Mouse (Mus musculus): ENCODE data around the gene Noct. TPM values are rescaled to one million over a fixed set of nuclear protein-coding genes. Genes with fewer than 3 reads are reported as not detected.

Gene Noct
- polyA plus RNA-seq, 2 experiments, result 19.0 to 25.5 TPM

GRCm38 (mm10) chr3:51219213-51219612 lies 5.0 kb upstream of the Noct start:
- Histone ChIP-seq H3K4me1 (replicated peaks; ENCODE audit: control insufficient read depth in 2 of 2, insufficient read depth in 2 of 2, low read length in 1 of 2) (peaks cover 6 to 8% of the 10 kb centered on the region in 2 experiments), H3K4me2 (ENCODE audit: low read depth) (no peak overlapping the region), H3K36me3 (replicated peaks; ENCODE audit: control insufficient read depth, insufficient read depth, low read depth) (no peaks in the 10 kb centered on the region), H3K4me3 (ENCODE audit: insufficient read depth in 1 of 2, low read depth in 2 of 2, low read length in 2 of 2) (no peak overlapping the region), H3K9ac (replicated peaks) (no peak overlapping the region), H3K27ac (no peak overlapping the region), H3K9me3 (ENCODE audit: control insufficient read depth, low read length) (no peaks in the 10 kb centered on the region), H3K27me3 (ENCODE audit: control insufficient read depth, insufficient read depth, low read length) (no peaks in the 10 kb centered on the region; the same call in 1 of the 2 replicates)
- no peak for TF ChIP-seq EP300 (IDR thresholded peaks at IDR 0.05; ENCODE audit: low read depth)
- no peak for TF ChIP-seq CTCF (IDR thresholded peaks at IDR 0.05; ENCODE audit: low read depth)
- 78% methylated on average over 5 of the region's 5 CpGs for WGBS (ENCODE audit: insufficient replicate concordance)
- DNase-seq (ENCODE audit: low read depth in 3 of 3, low spot score in 3 of 3) (no peak), ATAC-seq (ENCODE audit: insufficient read depth) (no peak)

GRCm38 (mm10) chr3:51220846-51221245 lies 3.4 kb upstream of the Noct start:
- Histone ChIP-seq H3K27me3 (ENCODE audit: control insufficient read depth, insufficient read depth, low read length) (no peaks in the 10 kb centered on the region; the same call in 1 of the 2 replicates), H3K9ac (replicated peaks) (no peak overlapping the region), H3K4me2 (ENCODE audit: low read depth) (no peak overlapping the region), H3K9me3 (ENCODE audit: control insufficient read depth, low read length) (no peaks in the 10 kb centered on the region), H3K36me3 (replicated peaks; ENCODE audit: control insufficient read depth, insufficient read depth, low read depth) (no peaks in the 10 kb centered on the region), H3K4me3 (ENCODE audit: insufficient read depth in 1 of 2, low read depth in 2 of 2, low read length in 2 of 2) (no peak overlapping the region), H3K27ac (no peak overlapping the region), H3K4me1 (replicated peaks; ENCODE audit: control insufficient read depth in 2 of 2, insufficient read depth in 2 of 2, low read length in 1 of 2) (peaks cover 6 to 8% of the 10 kb centered on the region in 2 experiments)
- no peak for DNase-seq (ENCODE audit: low read depth in 3 of 3, low spot score in 3 of 3)
- 19% methylated on average over 4 of the region's 4 CpGs for WGBS (ENCODE audit: insufficient replicate concordance)
- no peak for TF ChIP-seq CTCF (IDR thresholded peaks at IDR 0.05; ENCODE audit: low read depth)
- no peak for TF ChIP-seq EP300 (IDR thresholded peaks at IDR 0.05; ENCODE audit: low read depth)
- ATAC-seq (ENCODE audit: insufficient read depth), result no peak

- 67% methylated on average over 8 of the region's 8 CpGs for WGBS (ENCODE audit: insufficient replicate concordance)
Observed at GRCm38 (mm10) chr3:51221847-51222246, 2.4 kb upstream of the Noct start.

GRCm38 (mm10) chr3:51222302-51222701 lies 1.9 kb upstream of the Noct start:
- Histone ChIP-seq H3K27ac (no peak overlapping the region), H3K4me1 (replicated peaks; ENCODE audit: control insufficient read depth in 2 of 2, insufficient read depth in 2 of 2, low read length in 1 of 2) (peaks cover 14 to 18% of the 10 kb centered on the region in 2 experiments), H3K9ac (replicated peaks) (no peak overlapping the region), H3K4me3 (ENCODE audit: insufficient read depth in 1 of 2, low read depth in 2 of 2, low read length in 2 of 2) (no peak overlapping the region), H3K27me3 (ENCODE audit: control insufficient read depth, insufficient read depth, low read length) (no peaks in the 10 kb centered on the region; the same call in 1 of the 2 replicates), H3K9me3 (ENCODE audit: control insufficient read depth, low read length) (no peaks in the 10 kb centered on the region), H3K4me2 (ENCODE audit: low read depth) (no peak overlapping the region), H3K36me3 (replicated peaks; ENCODE audit: control insufficient read depth, insufficient read depth, low read depth) (peaks cover 4% of the 10 kb centered on the region; the same call in 1 of the 2 replicates)
- TF ChIP-seq CTCF (IDR thresholded peaks at IDR 0.05; ENCODE audit: low read depth) (no peak), EP300 (IDR thresholded peaks at IDR 0.05; ENCODE audit: low read depth) (no peak)
- ATAC-seq (ENCODE audit: insufficient read depth), result no peak
- no peak for DNase-seq (ENCODE audit: low read depth in 3 of 3, low spot score in 3 of 3)
- WGBS (ENCODE audit: insufficient replicate concordance), result 72% methylated on average over 6 of the region's 6 CpGs

More at GRCm38 (mm10) chr3:51221847-51222246, 2.4 kb upstream of the Noct start:
- Histone ChIP-seq H3K27ac (no peak overlapping the region), H3K4me1 (replicated peaks; ENCODE audit: control insufficient read depth in 2 of 2, insufficient read depth in 2 of 2, low read length in 1 of 2) (peaks cover 12 to 13% of the 10 kb centered on the region in 2 experiments), H3K27me3 (ENCODE audit: control insufficient read depth, insufficient read depth, low read length) (no peaks in the 10 kb centered on the region; the same call in 1 of the 2 replicates), H3K36me3 (replicated peaks; ENCODE audit: control insufficient read depth, insufficient read depth, low read depth) (peaks cover 4% of the 10 kb centered on the region; the same call in 1 of the 2 replicates), H3K9me3 (ENCODE audit: control insufficient read depth, low read length) (no peaks in the 10 kb centered on the region), H3K4me2 (ENCODE audit: low read depth) (no peak overlapping the region), H3K4me3 (ENCODE audit: insufficient read depth in 1 of 2, low read depth in 2 of 2, low read length in 2 of 2) (no peak overlapping the region), H3K9ac (replicated peaks) (no peak overlapping the region)
- TF ChIP-seq EP300 (IDR thresholded peaks at IDR 0.05; ENCODE audit: low read depth) (no peak), CTCF (IDR thresholded peaks at IDR 0.05; ENCODE audit: low read depth) (no peak)
- DNase-seq (ENCODE audit: low read depth in 3 of 3, low spot score in 3 of 3) (no peak), ATAC-seq (ENCODE audit: insufficient read depth) (no peak)

GRCm38 (mm10) chr3:51222834-51223460 lies 1.3 kb upstream of the Noct start:
- Histone ChIP-seq H3K9me3 (ENCODE audit: control insufficient read depth, low read length) (no peaks in the 10 kb centered on the region), H3K36me3 (replicated peaks; ENCODE audit: control insufficient read depth, insufficient read depth, low read depth) (peaks cover 4% of the 10 kb centered on the region; the same call in 1 of the 2 replicates), H3K4me1 (replicated peaks; ENCODE audit: control insufficient read depth in 2 of 2, insufficient read depth in 2 of 2, low read length in 1 of 2) (peaks cover 18 to 22% of the 10 kb centered on the region in 2 experiments), H3K4me2 (ENCODE audit: low read depth) (peak overlapping the region; percentile 98; the same call in 1 of the 2 replicates), H3K4me3 (ENCODE audit: insufficient read depth in 1 of 2, low read depth in 2 of 2, low read length in 2 of 2) (no peak overlapping the region), H3K27me3 (ENCODE audit: control insufficient read depth, insufficient read depth, low read length) (no peaks in the 10 kb centered on the region; the same call in 1 of the 2 replicates), H3K27ac (no peak overlapping the region), H3K9ac (replicated peaks) (no peak overlapping the region)
- 52% methylated on average over 10 of the region's 10 CpGs for WGBS (ENCODE audit: insufficient replicate concordance)
- TF ChIP-seq EP300 (IDR thresholded peaks at IDR 0.05; ENCODE audit: low read depth) (no peak), CTCF (IDR thresholded peaks at IDR 0.05; ENCODE audit: low read depth) (no peak)
- ATAC-seq (ENCODE audit: insufficient read depth) (no peak), DNase-seq (ENCODE audit: low read depth in 3 of 3, low spot score in 3 of 3) (no peak)

Measured in liver, embryonic 14.5 days (tissue).